Mouse (Mus musculus) cerebellum, adult 2 months (tissue): Measurements from ENCODE around the gene Slc45a1.

Source experiments
- CTCF ChIP-seq: fragments of 200-500 bp; IDR thresholded peaks from 2 replicates; pipeline ENCODE4 v1.5.1; 2011; ENCODE audit warnings: low read depth, mild to moderate bottlenecking, control low read depth, low read length, moderate library complexity, borderline replicate concordance; ENCODE audit not compliant: insufficient read depth
- POLR2A ChIP-seq: fragments of 200-500 bp; IDR thresholded peaks from 2 replicates; pipeline ENCODE4 v1.6.1; 2011; ENCODE audit warnings: low read length, control low read depth, borderline replicate concordance; ENCODE audit not compliant: insufficient read depth

DNA sequence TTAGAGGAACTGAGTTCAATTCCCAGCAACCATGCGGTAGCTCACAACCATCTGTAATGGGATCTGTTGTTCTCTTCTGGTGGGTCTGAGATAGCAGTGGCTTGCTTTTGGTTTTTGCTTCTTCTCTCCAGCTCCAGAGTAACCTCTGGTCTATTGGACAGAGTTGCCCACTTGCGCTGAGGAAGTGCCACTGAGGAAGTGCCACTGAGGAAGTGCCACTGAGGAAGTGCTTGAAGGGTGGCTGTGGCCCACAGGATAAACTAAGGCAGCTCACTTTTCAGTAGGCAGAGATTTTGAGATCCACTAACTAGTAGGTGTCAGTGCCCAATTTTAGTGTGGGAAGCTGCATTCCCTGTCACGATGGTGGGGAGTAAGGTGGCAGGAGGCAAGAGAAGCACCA, 43.3 kb downstream of the Slc45a1 start:
- TF ChIP-seq CTCF (no peak), POLR2A (no peak)
